8 mouse cellular contexts compared by ENCODE assay signal in the genomic region with DNA sequence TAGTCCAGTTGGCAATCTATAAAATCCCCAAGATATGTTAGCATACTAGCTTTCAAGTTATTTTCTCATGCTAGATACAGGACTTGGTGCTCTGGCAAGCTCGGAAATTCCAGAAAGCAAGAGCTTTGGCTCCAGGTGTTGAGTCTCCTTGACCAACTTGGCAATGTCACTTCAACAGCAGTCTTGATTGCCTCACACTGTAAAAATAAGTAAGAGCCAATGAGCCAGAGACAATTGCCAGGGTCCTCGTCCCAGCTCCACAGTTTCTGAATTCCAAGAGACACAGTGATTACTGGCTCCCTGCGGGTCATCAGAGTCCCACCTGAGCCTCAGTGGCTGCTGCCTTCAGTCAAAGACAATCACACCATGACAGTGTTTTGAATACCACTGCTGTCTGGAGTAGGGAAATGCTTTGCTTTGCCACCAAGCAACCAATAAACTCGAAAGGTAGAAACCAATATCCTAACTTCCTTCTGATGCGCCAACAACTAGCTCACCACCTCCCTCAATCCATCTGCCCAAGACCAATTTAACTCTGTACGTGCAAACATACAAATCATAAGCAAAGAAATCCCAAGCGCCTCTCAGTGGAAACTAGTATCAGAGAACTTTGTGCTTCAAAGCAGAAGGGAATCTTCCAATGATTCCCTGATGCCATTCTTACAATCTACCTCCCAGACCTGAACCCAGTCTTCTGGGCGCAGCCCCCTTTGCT. TPM values are rescaled to one million over a fixed set of nuclear protein-coding genes. Genes with fewer than 3 reads are reported as not detected.
DNase-seq lines count a peak whose midpoint lies in the region; ATAC-seq and TF ChIP-seq lines count a peak whose summit lies in the region.

No protein-coding gene starts in this region.

- H3K4me2 ChIP-seq in lung, embryonic 16.5 days (ENCODE audit: low read depth, low read length) = peak overlapping the region; percentile 82
- H3K4me2 ChIP-seq in forebrain, embryonic 13.5 days = peak overlapping the region; percentile 69
- H3K4me2 ChIP-seq in limb, embryonic 12.5 days = peak overlapping the region; percentile 64

- peaks cover 16% of the 10 kb centered on the region for H3K36me3 ChIP-seq in lung, embryonic 16.5 days (ENCODE audit: control insufficient read depth, insufficient read depth, low read length)
- peaks cover 32% of the 10 kb centered on the region for H3K36me3 ChIP-seq in forebrain, embryonic 13.5 days (ENCODE audit: poor library complexity, severe bottlenecking)
- peaks cover 33% of the 10 kb centered on the region for H3K36me3 ChIP-seq in limb, embryonic 12.5 days
- peaks cover 3% of the 10 kb centered on the region; the same call in 1 of the 2 replicates for H3K36me3 ChIP-seq in small intestine, adult 2 months (ENCODE audit: control insufficient read depth, insufficient read depth, low read length)

- H3K9me3 ChIP-seq in lung, embryonic 16.5 days (ENCODE audit: control insufficient read depth, low read length) = no peaks in the 10 kb centered on the region
- H3K9me3 ChIP-seq in forebrain, embryonic 13.5 days (replicated peaks) = no peaks in the 10 kb centered on the region
- no peaks in the 10 kb centered on the region for H3K9me3 ChIP-seq in limb, embryonic 12.5 days

- H3K9ac ChIP-seq in lung, embryonic 16.5 days (ENCODE audit: low read length) = peak overlapping the region; percentile 80
- H3K9ac ChIP-seq in forebrain, embryonic 13.5 days = peak overlapping the region; percentile 78
- peak overlapping the region; percentile 60; the same call in 1 of the 2 replicates for H3K9ac ChIP-seq in limb, embryonic 12.5 days (replicated peaks)

- H3K27ac ChIP-seq in lung, embryonic 16.5 days (ENCODE audit: low read length) = peak overlapping the region; percentile 80
- no peak overlapping the region for H3K27ac ChIP-seq in forebrain, embryonic 13.5 days
- H3K27ac ChIP-seq in limb, embryonic 12.5 days = no peak overlapping the region
- no peak overlapping the region for H3K27ac ChIP-seq in small intestine, adult 2 months (ENCODE audit: insufficient read depth, low read depth, low read length)

- peaks cover 27% of the 10 kb centered on the region for H3K4me1 ChIP-seq in lung, embryonic 16.5 days (replicated peaks; ENCODE audit: control insufficient read depth, insufficient read depth, low read length)
- H3K4me1 ChIP-seq in forebrain, embryonic 13.5 days = peaks cover 8% of the 10 kb centered on the region
- H3K4me1 ChIP-seq in limb, embryonic 12.5 days (replicated peaks) = peaks cover 8% of the 10 kb centered on the region
- H3K4me1 ChIP-seq in small intestine, adult 2 months (ENCODE audit: control insufficient read depth, insufficient read depth, insufficient read length, low read length) = peaks cover 3% of the 10 kb centered on the region

- no peaks in the 10 kb centered on the region for H3K27me3 ChIP-seq in lung, embryonic 16.5 days (ENCODE audit: control insufficient read depth, insufficient read depth, low read depth, low read length)
- H3K27me3 ChIP-seq in forebrain, embryonic 13.5 days = no peaks in the 10 kb centered on the region
- H3K27me3 ChIP-seq in limb, embryonic 12.5 days = no peaks in the 10 kb centered on the region
- no peaks in the 10 kb centered on the region for H3K27me3 ChIP-seq in small intestine, adult 2 months (ENCODE audit: control insufficient read depth, insufficient read depth, low read length)

- no peak for DNase-seq in lung, postnatal 14 days
- no peak for DNase-seq in adrenal gland, adult 2 months
- DNase-seq in left cerebral cortex, adult 11 months (ENCODE audit: low spot score) = no peak
- DNase-seq in ovary, postnatal 10 days (ENCODE audit: low spot score) = no peak

- TF ChIP-seq CTCF in small intestine, adult 2 months (IDR thresholded peaks at IDR 0.05; ENCODE audit: extremely low read depth, insufficient read length, insufficient replicate concordance, low read depth, low read length) = no peak

- WGBS in lung, embryonic 16.5 days = 36% methylated on average over 8 of the region's 8 CpGs
- 51% methylated on average over 8 of the region's 8 CpGs for WGBS in forebrain, embryonic 13.5 days
- 52% methylated on average over 8 of the region's 8 CpGs for WGBS in limb, embryonic 12.5 days
- 44% methylated on average over 8 of the region's 8 CpGs for WGBS in small intestine, adult 2 months

- peak overlapping the region; percentile 86 for H3K4me3 ChIP-seq in lung, embryonic 16.5 days (ENCODE audit: low read length)
- H3K4me3 ChIP-seq in forebrain, embryonic 13.5 days = peak overlapping the region; percentile 77
- peak overlapping the region; percentile 75 for H3K4me3 ChIP-seq in limb, embryonic 12.5 days (replicated peaks)
- H3K4me3 ChIP-seq in small intestine, adult 2 months (ENCODE audit: low read depth, low read length) = peak overlapping the region; percentile 72

- TF ChIP-seq POLR2A in small intestine, adult 2 months (IDR thresholded peaks at IDR 0.05; ENCODE audit: low read depth, low read length) = no peak

- no peak for ATAC-seq in lung, embryonic 16.5 days (ENCODE audit: low read depth)
- no peak for ATAC-seq in forebrain, embryonic 13.5 days
- ATAC-seq in limb, embryonic 12.5 days (ENCODE audit: insufficient number of reproducible peaks, insufficient read depth, low FRiP score, low TSS enrichment, low read depth) = no peak

RNA-seq across cellular contexts. Expression of gene Wdr91, which starts 0.9 kb away (rescaled TPM):
- 19.0 and 22.5 TPM in 2 replicates for polyA plus RNA-seq in lung, embryonic 16.5 days (2015; fragmentation: Nextera tagmentation; extraction: Ambion mirVana)
- polyA plus RNA-seq in forebrain, embryonic 13.5 days (2015; fragmentation: Nextera tagmentation; extraction: Ambion mirVana) = 9.7 and 10.7 TPM in 2 replicates
- 13.9 and 15.3 TPM in 2 replicates for polyA plus RNA-seq in limb, embryonic 12.5 days (2016; fragmentation: Nextera tagmentation; extraction: Ambion mirVana)
- 3.3 and 4.7 TPM in 2 replicates for polyA plus RNA-seq in small intestine, adult 2 months (2012; rRNA removed)
- total RNA-seq in adrenal gland, adult 2 months (2021) = 10 to 100 TPM; 16.7 to 17.0 TPM
- polyA plus RNA-seq in adrenal gland, adult 2 months (2012; rRNA removed) = 10.5 and 12.7 TPM in 2 replicates

RNA-seq across cellular contexts. Expression of gene Stra8, which starts 10.2 kb away (rescaled TPM):
- polyA plus RNA-seq in lung, embryonic 16.5 days (2015; fragmentation: Nextera tagmentation; extraction: Ambion mirVana) = 0.24 TPM in 1 of 2 replicates, not detected in the other
- polyA plus RNA-seq in forebrain, embryonic 13.5 days (2015; fragmentation: Nextera tagmentation; extraction: Ambion mirVana) = not detected in 2 replicates
- polyA plus RNA-seq in limb, embryonic 12.5 days (2016; fragmentation: Nextera tagmentation; extraction: Ambion mirVana) = not detected in 2 replicates
- not detected in 2 replicates for polyA plus RNA-seq in small intestine, adult 2 months (2012; rRNA removed)
- not detected for total RNA-seq in adrenal gland, adult 2 months (2021)
- polyA plus RNA-seq in adrenal gland, adult 2 months (2012; rRNA removed) = not detected in 2 replicates

RNA-seq across cellular contexts. Expression of gene Cyren, which starts 31.9 kb away (rescaled TPM):
- polyA plus RNA-seq in lung, embryonic 16.5 days (2015; fragmentation: Nextera tagmentation; extraction: Ambion mirVana) = 21.6 and 22.8 TPM in 2 replicates
- polyA plus RNA-seq in forebrain, embryonic 13.5 days (2015; fragmentation: Nextera tagmentation; extraction: Ambion mirVana) = 12.1 and 14.6 TPM in 2 replicates
- 18.1 and 19.3 TPM in 2 replicates for polyA plus RNA-seq in limb, embryonic 12.5 days (2016; fragmentation: Nextera tagmentation; extraction: Ambion mirVana)
- 1.4 and 1.6 TPM in 2 replicates for polyA plus RNA-seq in small intestine, adult 2 months (2012; rRNA removed)
- total RNA-seq in adrenal gland, adult 2 months (2021) = 1 to 10 TPM; 7.9 to 8.2 TPM
- polyA plus RNA-seq in adrenal gland, adult 2 months (2012; rRNA removed) = 6.6 and 6.7 TPM in 2 replicates

RNA-seq across cellular contexts. Expression of gene Tmem140, which starts 46.8 kb away (rescaled TPM):
- polyA plus RNA-seq in lung, embryonic 16.5 days (2015; fragmentation: Nextera tagmentation; extraction: Ambion mirVana) = 4.7 and 7.0 TPM in 2 replicates
- 1.4 and 1.7 TPM in 2 replicates for polyA plus RNA-seq in forebrain, embryonic 13.5 days (2015; fragmentation: Nextera tagmentation; extraction: Ambion mirVana)
- polyA plus RNA-seq in limb, embryonic 12.5 days (2016; fragmentation: Nextera tagmentation; extraction: Ambion mirVana) = 2.0 and 2.4 TPM in 2 replicates
- polyA plus RNA-seq in small intestine, adult 2 months (2012; rRNA removed) = 10.3 and 51.1 TPM in 2 replicates
- 10 to 100 TPM; 15.5 to 25.7 TPM for total RNA-seq in adrenal gland, adult 2 months (2021)
- polyA plus RNA-seq in adrenal gland, adult 2 months (2012; rRNA removed) = 28.4 and 31.5 TPM in 2 replicates
